Mouse (Mus musculus): ENCODE data around the gene Hhipl1.

The Hhipl1 gene

GRCm38 (mm10) chr12:108277341-108277841, 28.7 kb upstream of the Hhipl1 start:
- in situ Hi-C loops (cut with MboI, MseI) = no loop called here

GRCm38 (mm10) chr12:108278221-108278918, 27.7 kb upstream of the Hhipl1 start:
- in situ Hi-C loops (cut with MboI, MseI) = no loop called here

- in situ Hi-C loops (cut with MboI, MseI) = no loop called here
These were observed 21.4 kb upstream of the Hhipl1 start for GRCm38 (mm10) chr12:108284455-108285224.

- in situ Hi-C loops (cut with MboI, MseI) = no loop called here
These were observed 20.7 kb upstream of the Hhipl1 start for GRCm38 (mm10) chr12:108285225-108286011.

GRCm38 (mm10) chr12:108286381-108286780, 19.7 kb upstream of the Hhipl1 start:
- in situ Hi-C loops (cut with MboI, MseI) = no loop called here

- in situ Hi-C loops (cut with MboI, MseI) = no loop called here
These were observed 19.1 kb upstream of the Hhipl1 start for GRCm38 (mm10) chr12:108287011-108287410.

- in situ Hi-C loops (cut with MboI, MseI) = no loop called here
These were observed 17.8 kb upstream of the Hhipl1 start for GRCm38 (mm10) chr12:108288127-108288880.

- in situ Hi-C loops (cut with MboI, MseI) = no loop called here
These were observed 13.7 kb upstream of the Hhipl1 start for GRCm38 (mm10) chr12:108292419-108292818.

- in situ Hi-C loops (cut with MboI, MseI) = no loop called here
These were observed 13.1 kb upstream of the Hhipl1 start for GRCm38 (mm10) chr12:108292957-108293356.

- in situ Hi-C loops (cut with MboI, MseI) = loop anchor here (5.0 kb wide), 2 partner anchors 77 to 92 kb away; no protein-coding TSS in a partner anchor
These were observed 11.4 kb upstream of the Hhipl1 start for GRCm38 (mm10) chr12:108294620-108295019.

- in situ Hi-C loops (cut with MboI, MseI) = loop anchor here (5.0 kb wide), 2 partner anchors 80 to 95 kb away; no protein-coding TSS in a partner anchor
These were observed 9.0 kb upstream of the Hhipl1 start for GRCm38 (mm10) chr12:108297033-108297432.

GRCm38 (mm10) chr12:108301006-108301405, 5.1 kb upstream of the Hhipl1 start:
- in situ Hi-C loops (cut with MboI, MseI) = no loop called here

GRCm38 (mm10) chr12:108303778-108304365, 2.2 kb upstream of the Hhipl1 start:
- in situ Hi-C loops (cut with MboI, MseI) = no loop called here

GRCm38 (mm10) chr12:108305172-108305571, 898 bp upstream of the Hhipl1 start:
- in situ Hi-C loops (cut with MboI, MseI) = no loop called here

GRCm38 (mm10) chr12:108307553-108307952, 1.5 kb downstream of the Hhipl1 start:
- in situ Hi-C loops (cut with MboI, MseI) = no loop called here

- in situ Hi-C loops (cut with MboI, MseI) = no loop called here
These were observed 2.3 kb downstream of the Hhipl1 start for GRCm38 (mm10) chr12:108308363-108308856.

- in situ Hi-C loops (cut with MboI, MseI) = no loop called here
These were observed 3.2 kb downstream of the Hhipl1 start for GRCm38 (mm10) chr12:108309116-108309794.

GRCm38 (mm10) chr12:108310041-108310440, 4.0 kb downstream of the Hhipl1 start:
- in situ Hi-C loops (cut with MboI, MseI) = loop anchor here in 1 of 2 experiments (10.0 kb wide), 1 partner anchor 1165 kb away; no protein-coding TSS in a partner anchor

- in situ Hi-C loops (cut with MboI, MseI) = loop anchor here in 1 of 2 experiments (10.0 kb wide), 1 partner anchor 1164 kb away; no protein-coding TSS in a partner anchor
These were observed 4.5 kb downstream of the Hhipl1 start for GRCm38 (mm10) chr12:108310456-108311027.
